Mouse (Mus musculus): Measurements from ENCODE around the gene Slc35b1. TPM values are rescaled to one million over a fixed set of nuclear protein-coding genes. Genes with fewer than 3 reads are reported as not detected.
"Not testable (repeated sequence)": the region's sequence is repeated elsewhere in the genome, so short reads cannot be mapped to it uniquely, and the experiment has no call there.

The Slc35b1 gene
- total and polyA plus RNA-seq, 2 experiments from 2014 or later: 35.2 to 70.3 TPM

DNA sequence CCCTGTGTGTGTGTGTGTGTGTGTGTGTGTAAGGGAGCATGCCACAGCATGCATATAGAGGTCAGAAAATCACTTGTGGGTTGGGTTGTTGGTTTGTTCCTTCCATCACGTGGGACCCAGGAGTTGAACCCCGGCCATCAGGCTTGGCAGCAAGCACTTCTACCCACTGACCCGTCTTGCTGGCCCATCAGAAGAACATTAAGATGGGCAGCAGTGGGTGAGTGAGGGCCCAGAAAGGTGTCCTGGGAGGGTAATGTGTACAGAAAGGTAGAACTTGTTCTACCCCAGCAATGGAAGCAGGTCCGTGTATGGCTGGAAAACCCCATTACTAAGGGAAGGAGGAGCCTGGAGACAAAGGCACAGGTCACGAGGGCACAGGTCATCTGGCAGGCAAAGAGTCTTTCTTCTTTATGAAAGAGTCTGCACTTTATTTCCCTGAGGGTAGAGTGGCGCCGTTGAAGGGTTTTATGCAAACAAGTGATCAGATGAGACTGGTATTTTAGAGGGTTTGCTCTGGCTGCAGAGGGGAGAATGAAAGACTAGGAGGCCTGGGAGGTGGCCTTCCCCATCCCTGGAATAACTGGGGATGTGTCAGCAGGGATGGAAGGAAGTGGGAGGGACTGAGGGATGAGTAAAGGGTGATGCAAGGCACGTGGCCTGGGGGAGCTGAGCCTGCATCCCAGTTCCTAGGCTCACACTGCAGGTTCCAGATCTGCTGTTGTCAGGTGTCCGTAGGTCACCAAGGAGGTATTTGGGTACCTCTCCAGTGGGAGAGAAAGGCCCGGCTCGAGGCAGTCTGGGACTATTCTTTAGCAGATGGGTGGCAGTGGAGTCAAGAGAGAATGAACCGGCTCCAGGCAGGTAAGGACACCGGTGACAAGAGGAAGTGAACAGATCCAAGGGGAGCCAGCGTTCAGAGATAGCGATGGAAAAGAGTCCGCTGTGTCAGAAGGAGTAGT, 19.2 kb downstream of the Slc35b1 start:
- H3K27ac ChIP-seq (ENCODE audit: low read depth): peak overlapping the region; percentile 89
- no peak overlapping the region for H3K9ac ChIP-seq (replicated peaks; ENCODE audit: low read depth, low read length)
- H3K9me3 ChIP-seq (replicated peaks; ENCODE audit: control insufficient read depth, low read length): no peaks in the 10 kb centered on the region
- peaks cover 12% of the 10 kb centered on the region for H3K4me1 ChIP-seq (ENCODE audit: control insufficient read depth, insufficient read depth)
- H3K27me3 ChIP-seq (ENCODE audit: control insufficient read depth, insufficient read depth, low read length): no peaks in the 10 kb centered on the region
- no peaks in the 10 kb centered on the region for H3K36me3 ChIP-seq (replicated peaks; ENCODE audit: control insufficient read depth, insufficient read depth, low read length)
- TF ChIP-seq CTCF (IDR thresholded peaks at IDR 0.05; ENCODE audit: low read depth): no peak
- no peak for TF ChIP-seq EP300 (IDR thresholded peaks at IDR 0.05; ENCODE audit: low read depth)
- 78% methylated on average over 16 of the region's 16 CpGs for WGBS
- DNase-seq (ENCODE audit: low spot score): no peak
- no peak for ATAC-seq (ENCODE audit: insufficient read depth, low read depth)
- H3K4me2 ChIP-seq (ENCODE audit: low read depth, low read length): no peak overlapping the region
- no peak overlapping the region for H3K4me3 ChIP-seq (ENCODE audit: low read depth, low read length)

DNA sequence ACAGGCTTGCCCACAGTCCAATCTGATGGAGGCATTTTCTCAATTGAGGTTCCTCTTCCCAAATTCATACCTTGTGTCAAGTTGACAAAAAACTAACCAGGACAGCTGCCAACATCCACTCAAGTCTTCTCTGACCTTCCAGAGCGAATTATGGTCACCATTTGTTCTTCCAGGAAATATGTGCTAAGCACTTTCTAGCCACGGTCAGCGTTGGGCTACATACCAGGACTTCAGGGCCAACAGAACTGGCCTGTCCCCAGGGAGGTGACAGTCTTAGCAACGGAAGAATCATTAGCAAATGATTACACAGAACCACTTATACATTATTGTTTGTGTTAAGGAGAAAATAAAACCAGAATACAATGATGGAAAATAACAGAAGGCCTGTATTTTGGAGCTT, 21.3 kb downstream of the Slc35b1 start:
- no peaks in the 10 kb centered on the region for H3K36me3 ChIP-seq (replicated peaks; ENCODE audit: control insufficient read depth, insufficient read depth, low read length)
- no peaks in the 10 kb centered on the region for H3K27me3 ChIP-seq (ENCODE audit: control insufficient read depth, insufficient read depth, low read length)
- DNase-seq (ENCODE audit: low spot score) (no peak), ATAC-seq (ENCODE audit: insufficient read depth, low read depth) (no peak)
- H3K27ac ChIP-seq (ENCODE audit: low read depth): no peak overlapping the region
- H3K4me1 ChIP-seq (ENCODE audit: control insufficient read depth, insufficient read depth): peaks cover 12% of the 10 kb centered on the region
- H3K9me3 ChIP-seq (replicated peaks; ENCODE audit: control insufficient read depth, low read length): no peaks in the 10 kb centered on the region
- no peak overlapping the region for H3K4me2 ChIP-seq (ENCODE audit: low read depth, low read length)
- no peak for TF ChIP-seq EP300 (IDR thresholded peaks at IDR 0.05; ENCODE audit: low read depth)
- no peak for TF ChIP-seq CTCF (IDR thresholded peaks at IDR 0.05; ENCODE audit: low read depth)
- H3K4me3 ChIP-seq (ENCODE audit: low read depth, low read length): no peak overlapping the region
- no peak overlapping the region for H3K9ac ChIP-seq (replicated peaks; ENCODE audit: low read depth, low read length)
- 51% methylated on average over 4 of the region's 4 CpGs for WGBS

DNA sequence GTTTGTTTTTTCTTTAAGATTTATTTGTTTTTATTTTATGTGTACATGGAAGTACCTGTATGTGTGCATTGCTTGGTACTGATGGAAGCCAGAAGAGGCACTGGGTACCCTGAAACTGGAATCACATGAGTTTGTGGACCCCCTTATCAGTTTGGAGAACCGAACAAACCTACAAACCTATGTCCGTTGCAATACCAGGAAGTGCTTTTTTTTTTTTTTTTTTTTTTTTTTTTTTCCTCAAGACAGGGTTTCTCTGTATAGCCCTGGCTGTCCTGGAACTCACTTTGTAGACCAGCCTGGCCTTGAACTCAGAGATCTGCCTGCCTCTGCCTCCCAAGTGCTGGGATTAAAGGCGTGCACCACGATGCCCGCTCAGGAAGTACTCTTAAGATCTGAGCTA, 21.9 kb downstream of the Slc35b1 start:
- not testable (repeated sequence) for ATAC-seq (ENCODE audit: insufficient read depth, low read depth); H3K27ac ChIP-seq (ENCODE audit: low read depth); H3K9me3 ChIP-seq (replicated peaks; ENCODE audit: control insufficient read depth, low read length); H3K4me2 ChIP-seq (ENCODE audit: low read depth, low read length); DNase-seq (ENCODE audit: low spot score); H3K4me3 ChIP-seq (ENCODE audit: low read depth, low read length); H3K27me3 ChIP-seq (ENCODE audit: control insufficient read depth, insufficient read depth, low read length); H3K9ac ChIP-seq (replicated peaks; ENCODE audit: low read depth, low read length); H3K36me3 ChIP-seq (replicated peaks; ENCODE audit: control insufficient read depth, insufficient read depth, low read length)
- H3K4me1 ChIP-seq (ENCODE audit: control insufficient read depth, insufficient read depth): peaks cover 12% of the 10 kb centered on the region
- WGBS: 82% methylated on average over 5 of the region's 5 CpGs

DNA sequence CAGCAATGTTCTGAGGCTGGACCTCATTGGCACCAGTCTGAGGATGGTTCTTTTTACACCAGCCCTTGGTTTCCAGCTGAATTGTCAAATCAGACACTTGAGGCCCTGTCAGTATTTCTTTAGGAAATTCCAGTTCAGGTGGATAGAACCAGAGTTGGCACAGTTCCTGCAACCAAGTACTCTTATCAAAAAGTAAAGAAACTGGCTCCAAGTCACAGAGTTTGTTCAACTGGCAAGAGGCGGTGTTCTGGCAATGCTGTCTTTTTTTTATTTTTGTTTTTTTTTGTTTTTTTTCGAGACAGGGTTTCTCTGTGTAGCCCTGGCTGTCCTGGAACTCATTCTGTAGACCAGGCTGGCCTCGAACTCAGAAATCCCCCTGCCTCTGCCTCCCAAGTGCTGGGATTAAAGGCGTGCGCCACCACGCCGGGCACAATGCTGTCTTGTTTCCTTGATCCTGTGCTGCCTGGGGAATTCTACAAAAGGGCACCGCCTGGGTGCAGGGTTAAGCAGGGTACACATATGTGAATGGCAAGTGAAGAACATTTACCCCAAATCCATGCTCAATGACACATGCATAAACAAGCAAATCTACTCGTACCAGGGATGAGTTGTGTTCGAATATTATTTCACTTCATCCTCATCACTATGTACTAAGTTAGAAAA, 25.1 kb downstream of the Slc35b1 start:
- ATAC-seq (ENCODE audit: insufficient read depth, low read depth) (no peak), DNase-seq (ENCODE audit: low spot score) (no peak)
- TF ChIP-seq EP300 (IDR thresholded peaks at IDR 0.05; ENCODE audit: low read depth) (no peak), CTCF (IDR thresholded peaks at IDR 0.05; ENCODE audit: low read depth) (no peak)
- Histone ChIP-seq H3K36me3 (replicated peaks; ENCODE audit: control insufficient read depth, insufficient read depth, low read length) (no peaks in the 10 kb centered on the region), H3K27ac (ENCODE audit: low read depth) (no peak overlapping the region), H3K4me3 (ENCODE audit: low read depth, low read length) (no peak overlapping the region), H3K9me3 (replicated peaks; ENCODE audit: control insufficient read depth, low read length) (no peaks in the 10 kb centered on the region), H3K27me3 (ENCODE audit: control insufficient read depth, insufficient read depth, low read length) (no peaks in the 10 kb centered on the region), H3K4me1 (ENCODE audit: control insufficient read depth, insufficient read depth) (no peaks in the 10 kb centered on the region), H3K9ac (replicated peaks; ENCODE audit: low read depth, low read length) (no peak overlapping the region), H3K4me2 (ENCODE audit: low read depth, low read length) (no peak overlapping the region)
- WGBS: 79% methylated on average over 10 of the region's 10 CpGs

DNA sequence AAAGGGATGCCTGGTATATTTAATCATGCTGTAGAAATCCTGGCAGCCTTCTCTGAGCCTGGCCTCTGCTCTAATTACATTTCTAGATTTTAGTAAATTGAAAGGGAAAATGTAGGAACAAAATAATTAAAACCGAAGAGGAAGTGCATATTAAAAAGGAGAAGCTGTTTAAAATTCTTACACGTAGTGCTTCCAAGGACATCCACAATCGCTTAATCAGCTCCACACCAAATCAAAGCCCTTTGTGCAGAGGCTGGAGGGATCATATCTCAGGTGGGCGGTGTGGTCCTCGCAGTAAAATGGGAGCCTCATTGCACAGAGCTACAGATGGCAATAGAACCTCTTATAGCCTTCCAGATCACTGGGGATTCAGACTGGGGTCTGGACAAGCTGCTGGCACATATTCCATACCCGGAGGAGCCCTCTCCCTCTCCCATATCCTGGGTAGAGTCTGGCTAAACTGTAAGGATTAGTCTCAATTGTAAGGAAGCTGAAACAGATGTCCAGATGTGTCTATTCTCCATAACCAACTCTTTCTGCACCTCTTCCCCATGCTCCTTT, 27.0 kb downstream of the Slc35b1 start:
- H3K4me1 ChIP-seq (ENCODE audit: control insufficient read depth, insufficient read depth): peaks cover 11% of the 10 kb centered on the region
- no peak overlapping the region for H3K9ac ChIP-seq (replicated peaks; ENCODE audit: low read depth, low read length)
- H3K4me2 ChIP-seq (ENCODE audit: low read depth, low read length): no peak overlapping the region
- TF ChIP-seq CTCF (IDR thresholded peaks at IDR 0.05; ENCODE audit: low read depth): no peak
- no peak for TF ChIP-seq EP300 (IDR thresholded peaks at IDR 0.05; ENCODE audit: low read depth)
- no peaks in the 10 kb centered on the region for H3K9me3 ChIP-seq (replicated peaks; ENCODE audit: control insufficient read depth, low read length)
- no peak overlapping the region for H3K27ac ChIP-seq (ENCODE audit: low read depth)
- no peak overlapping the region for H3K4me3 ChIP-seq (ENCODE audit: low read depth, low read length)
- DNase-seq (ENCODE audit: low spot score) (no peak), ATAC-seq (ENCODE audit: insufficient read depth, low read depth) (no peak)
- 69% methylated on average over 6 of the region's 6 CpGs for WGBS
- no peaks in the 10 kb centered on the region for H3K27me3 ChIP-seq (ENCODE audit: control insufficient read depth, insufficient read depth, low read length)
- no peaks in the 10 kb centered on the region for H3K36me3 ChIP-seq (replicated peaks; ENCODE audit: control insufficient read depth, insufficient read depth, low read length)
